Mouse (Mus musculus): ENCODE measurements around the gene Dpm2. TPM values are rescaled to one million over a fixed set of nuclear protein-coding genes. Genes with fewer than 3 reads are reported as not detected.

The Dpm2 gene
- 10 to 100 TPM; 54.4 to 59.5 TPM for total RNA-seq (2023)

GRCm38 (mm10) chr2:32570698-32571494 is at the start of gene Dpm2:
TSS of gene Dpm2 (plus strand) at chr2:32570858.

DNA sequence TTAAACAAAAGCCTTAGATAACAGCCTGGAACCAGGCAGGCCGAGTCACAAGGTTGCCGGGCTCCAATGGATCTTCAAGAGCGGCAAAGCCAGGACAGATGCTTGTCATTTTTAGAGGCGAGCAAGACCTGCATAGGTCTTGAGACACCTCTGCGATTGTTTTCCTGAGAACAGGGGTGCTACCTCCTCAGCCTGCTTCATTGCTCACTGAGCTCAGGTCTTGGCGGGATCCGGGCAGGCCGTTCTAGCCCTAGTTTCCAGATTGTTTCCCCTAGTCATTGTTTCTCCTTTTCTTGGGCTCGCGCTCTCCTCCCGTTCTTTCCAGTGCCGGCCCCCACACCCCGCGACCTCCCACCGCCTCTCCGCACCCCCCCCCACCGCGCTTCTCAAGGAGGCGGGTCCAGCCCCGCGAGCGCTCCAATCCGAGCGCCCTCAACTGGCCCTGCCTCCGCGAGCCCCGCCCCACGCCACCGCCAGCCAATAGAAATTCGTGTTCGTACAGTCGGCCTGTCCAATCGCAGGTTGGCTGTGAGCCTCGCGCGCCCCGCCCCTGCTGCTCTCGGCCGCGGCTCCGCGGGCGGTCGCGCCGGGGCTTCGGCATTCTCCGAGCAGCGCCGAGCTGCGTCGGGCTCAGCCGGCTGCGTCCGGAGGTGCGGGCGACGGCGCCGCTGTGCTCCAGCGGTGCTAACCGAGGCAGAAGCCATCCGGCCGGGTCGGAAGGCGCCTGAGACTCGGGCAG is 35.8 kb upstream of the Dpm2 start, which contains the start of gene Fam102a:
Gene Fam102a, plus strand, starts transcription at position 600 of the 739 bp plus-strand sequence.

DNA sequence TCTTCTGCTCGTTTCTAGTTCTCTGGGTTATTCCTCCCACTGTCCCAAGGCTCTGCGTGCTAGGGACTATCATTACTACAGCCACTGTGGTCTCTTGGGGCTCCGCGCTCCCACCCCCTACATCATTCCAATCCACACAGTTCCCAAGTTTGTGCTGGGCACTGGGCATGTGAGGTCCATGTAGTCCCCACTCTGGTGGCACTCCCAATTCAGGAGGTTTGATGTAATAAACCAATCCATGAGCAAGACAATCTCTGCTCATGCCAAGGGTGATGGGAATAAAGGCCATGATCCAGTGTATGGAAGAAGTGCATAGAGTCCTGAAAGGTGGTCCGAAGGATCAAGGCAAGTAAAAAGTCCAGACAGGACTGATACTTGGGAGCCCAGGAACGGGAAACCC is 3.8 kb downstream of the Dpm2 start, which contains the start of gene Pip5kl1:
Gene Pip5kl1, plus strand, starts transcription at position 301 of the 400 bp plus-strand sequence.

DNA sequence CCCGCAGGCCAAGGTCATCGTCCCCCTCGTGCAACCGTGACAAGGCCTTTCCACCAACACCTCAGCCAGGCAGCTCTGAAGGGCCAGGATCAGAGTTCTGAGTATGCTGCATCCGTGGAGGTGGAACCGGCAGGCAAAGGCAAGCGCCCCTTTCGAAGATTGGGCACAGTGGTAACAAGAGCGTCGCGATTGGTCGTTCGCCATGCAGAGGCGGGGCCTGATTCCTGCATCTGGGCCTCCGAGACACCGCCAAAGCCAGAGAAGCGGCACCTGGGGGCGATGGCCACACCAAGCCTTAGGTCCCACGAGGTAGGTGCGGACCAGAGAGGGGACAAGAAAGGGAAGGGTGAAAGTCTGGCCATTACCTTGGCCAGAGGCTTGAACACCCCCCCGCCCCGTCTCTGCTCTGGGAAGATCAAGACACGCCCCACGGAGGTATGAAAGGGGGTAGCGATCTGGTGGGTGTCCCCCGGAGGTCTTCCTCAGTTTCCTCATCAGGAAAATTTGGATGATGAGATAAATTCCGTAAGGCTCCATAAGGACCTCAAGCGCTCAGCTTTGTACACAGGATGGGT is 5.0 kb downstream of the Dpm2 start, which contains the start of gene 9430097D07Rik:
Gene 9430097D07Rik, minus strand, starts transcription at position 99 of the 575 bp plus-strand sequence.

DNA sequence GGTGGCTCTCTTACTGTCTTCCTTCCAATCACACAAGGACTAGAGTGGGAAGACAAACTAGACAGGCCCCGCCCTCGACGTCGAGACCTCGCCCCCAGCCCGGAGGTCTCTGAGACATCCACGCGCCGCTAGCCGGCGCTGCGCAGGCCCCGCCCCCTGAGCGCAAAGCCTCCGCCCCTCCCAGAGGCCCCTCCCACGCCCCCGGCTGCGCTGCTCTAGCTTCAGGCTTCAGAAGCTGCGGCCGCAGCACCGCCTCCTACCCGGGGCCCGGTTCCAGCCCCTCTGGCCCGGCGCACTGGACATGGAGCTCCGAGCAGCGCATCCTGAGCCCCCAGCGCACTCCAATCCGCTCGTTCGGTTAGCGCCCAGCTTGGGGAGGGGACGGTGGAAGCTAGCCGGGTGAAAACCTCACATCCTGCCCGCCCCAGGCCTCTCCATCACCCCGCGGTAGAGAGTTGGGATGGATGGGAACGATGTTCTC is 16.3 kb downstream of the Dpm2 start, which contains the start of gene St6galnac4:
Gene St6galnac4, plus strand, starts transcription at position 225 of the 481 bp plus-strand sequence.

GRCm38 (mm10) chr2:32599409-32599808 is 28.8 kb downstream of the Dpm2 start, which contains the start of gene St6galnac6:
TSS of gene St6galnac6 (plus strand) at chr2:32599709.

GRCm38 (mm10) chr2:32621517-32621859 is 50.8 kb downstream of the Dpm2 start, which contains the start of gene Ak1:
TSS of gene Ak1 (plus strand) at chr2:32621758.

Other genes with a start within 250 kb of the Dpm2 start
- gene Ciz1, start 218.5 kb upstream of the Dpm2 start, total RNA-seq (2023), result 10 to 100 TPM; 63.5 to 87.2 TPM
- under 1 TPM in 1 of 2 experiments, not detected in 1; 0.22 TPM for gene Dnm1, start 217.5 kb upstream of the Dpm2 start, total RNA-seq (2023)
- gene 1110008P14Rik, start 188.9 kb upstream of the Dpm2 start, total RNA-seq (2023), result 10 to 100 TPM; 49.7 to 50.5 TPM
- 1,000 to 10,000 TPM; 7,694 to 9,553 TPM for gene Lcn2, start 182.6 kb upstream of the Dpm2 start, total RNA-seq (2023)
- gene Ptges2, start 175.0 kb upstream of the Dpm2 start, total RNA-seq (2023), result 10 to 100 TPM; 11.1 to 13.7 TPM
- gene Naif1, start 120.4 kb upstream of the Dpm2 start, total RNA-seq (2023), result 1 to 10 TPM; 5.0 to 6.0 TPM
- gene Slc25a25, start 119.4 kb upstream of the Dpm2 start, total RNA-seq (2023), result 10 to 100 TPM; 11.6 to 12.2 TPM
- 10 to 100 TPM; 15.6 to 17.1 TPM for gene Fam102a, start 35.5 kb upstream of the Dpm2 start, total RNA-seq (2023)
- gene Pip5kl1, start 3.9 kb downstream of the Dpm2 start, total RNA-seq (2023), result under 1 TPM in 1 of 2 experiments, not detected in 1; 0.22 TPM
- not detected for gene 9430097D07Rik, start 4.8 kb downstream of the Dpm2 start, total RNA-seq (2023)
- gene St6galnac4, start 16.2 kb downstream of the Dpm2 start, total RNA-seq (2023), result 10 to 100 TPM; 16.5 to 16.7 TPM
- 10 to 100 TPM in 1 of 2 experiments, 1 to 10 TPM in 1; 9.1 to 14.1 TPM for gene St6galnac6, start 28.9 kb downstream of the Dpm2 start, total RNA-seq (2023)
- gene Ak1, start 50.9 kb downstream of the Dpm2 start, total RNA-seq (2023), result under 1 TPM; 0.51 to 0.53 TPM
- 10 to 100 TPM; 10.3 to 11.4 TPM for gene Eng, start 75.7 kb downstream of the Dpm2 start, total RNA-seq (2023)
- gene Fpgs, start 133.3 kb downstream of the Dpm2 start, total RNA-seq (2023), result 1 to 10 TPM; 4.8 to 5.6 TPM
- 100 to 1,000 TPM; 147 to 175 TPM for gene Cdk9, start 142.2 kb downstream of the Dpm2 start, total RNA-seq (2023)
- 100 to 1,000 TPM; 245 to 274 TPM for gene Sh2d3c, start 150.2 kb downstream of the Dpm2 start, total RNA-seq (2023)
- gene 6330409D20Rik, start 170.2 kb downstream of the Dpm2 start, total RNA-seq (2023), result not detected
- gene Tor2a, start 186.4 kb downstream of the Dpm2 start, total RNA-seq (2023), result 10 to 100 TPM; 22.0 to 22.7 TPM
- gene Ttc16, start 204.8 kb downstream of the Dpm2 start, total RNA-seq (2023), result not detected
- 1 to 10 TPM; 1.0 to 1.7 TPM for gene Ptrh1, start 204.9 kb downstream of the Dpm2 start, total RNA-seq (2023)
- gene Cfap157, start 213.6 kb downstream of the Dpm2 start, total RNA-seq (2023), result not detected